Mouse (Mus musculus): ENCODE results near the gene Usp45.

DNA sequence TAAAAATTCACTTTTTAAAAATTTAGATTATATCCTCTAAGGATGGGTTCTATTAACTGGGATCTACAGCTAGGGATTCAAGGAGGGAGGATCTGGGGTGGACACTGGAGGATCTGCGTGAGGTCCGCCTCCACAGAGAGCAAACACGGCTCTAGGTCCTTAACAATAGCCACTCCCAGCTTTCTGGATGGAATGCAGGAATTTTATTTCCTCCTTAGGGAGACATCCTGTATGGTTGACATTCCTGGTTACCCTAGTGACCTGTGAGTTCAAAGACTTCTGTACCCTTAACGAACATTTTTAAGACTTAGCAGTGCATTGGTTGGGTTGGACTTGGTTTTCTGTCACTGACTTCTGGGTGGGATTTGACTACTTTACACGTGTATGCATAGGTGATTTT is 21.2 kb upstream of the Usp45 start:
- no peak for TF ChIP-seq CTCF (IDR thresholded peaks at IDR 0.05; ENCODE audit: low read depth, low read length)
- TF ChIP-seq POLR2AphosphoS5 (IDR thresholded peaks at IDR 0.05; ENCODE audit: insufficient replicate concordance, low read depth, low read length) = no peak
- no peak for TF ChIP-seq GATA1 (IDR thresholded peaks at IDR 0.05; ENCODE audit: borderline replicate concordance, low read length)
- TF ChIP-seq TAL1 (conservative IDR thresholded peaks at IDR 0.05; ENCODE audit: low read depth, low read length) = no peak
- TF ChIP-seq GATA2 (IDR thresholded peaks at IDR 0.05; ENCODE audit: borderline replicate concordance, low read depth, low read length) = no peak
